Mouse (Mus musculus): ENCODE data around the gene Camk1d.
"Not testable (repeated sequence)": the region's sequence is repeated elsewhere in the genome, so short reads cannot be mapped to it uniquely, and the experiment has no call there.

Gene Camk1d

GRCm38 (mm10) chr2:5613651-5614307, 100.5 kb downstream of the Camk1d start:
- no peak for DNase-seq (ENCODE audit: low spot score)

- no peak for DNase-seq (ENCODE audit: low spot score)
These were observed 102.7 kb downstream of the Camk1d start for GRCm38 (mm10) chr2:5611601-5612000.

- DNase-seq (ENCODE audit: low spot score), result no peak
These were observed 103.8 kb downstream of the Camk1d start for GRCm38 (mm10) chr2:5610521-5610920.

GRCm38 (mm10) chr2:5607920-5608841, 106.1 kb downstream of the Camk1d start:
- DNase-seq (ENCODE audit: low spot score), result no peak

- no peak for DNase-seq (ENCODE audit: low spot score)
These were observed 108.5 kb downstream of the Camk1d start for GRCm38 (mm10) chr2:5605849-5606248.

- no peak for DNase-seq (ENCODE audit: low spot score)
These were observed 112.3 kb downstream of the Camk1d start for GRCm38 (mm10) chr2:5602044-5602443.

GRCm38 (mm10) chr2:5601243-5601642, 113.1 kb downstream of the Camk1d start:
- DNase-seq (ENCODE audit: low spot score), result not testable (repeated sequence)

GRCm38 (mm10) chr2:5600183-5600962, 113.9 kb downstream of the Camk1d start:
- no peak for DNase-seq (ENCODE audit: low spot score)

GRCm38 (mm10) chr2:5599713-5600112, 114.6 kb downstream of the Camk1d start:
- DNase-seq (ENCODE audit: low spot score), result no peak

GRCm38 (mm10) chr2:5598533-5598932, 115.8 kb downstream of the Camk1d start:
- DNase-seq (ENCODE audit: low spot score), result no peak

- DNase-seq (ENCODE audit: low spot score), result no peak
These were observed 117.4 kb downstream of the Camk1d start for GRCm38 (mm10) chr2:5596882-5597281.

GRCm38 (mm10) chr2:5595356-5596191, 118.7 kb downstream of the Camk1d start:
- no peak for DNase-seq (ENCODE audit: low spot score)

- no peak for DNase-seq (ENCODE audit: low spot score)
These were observed 121.7 kb downstream of the Camk1d start for GRCm38 (mm10) chr2:5592461-5593136.

- no peak for DNase-seq (ENCODE audit: low spot score)
These were observed 124.2 kb downstream of the Camk1d start for GRCm38 (mm10) chr2:5590074-5590473.

- no peak for DNase-seq (ENCODE audit: low spot score)
These were observed 125.2 kb downstream of the Camk1d start for GRCm38 (mm10) chr2:5589163-5589562.

GRCm38 (mm10) chr2:5588329-5588982, 125.9 kb downstream of the Camk1d start:
- DNase-seq (ENCODE audit: low spot score), result no peak

GRCm38 (mm10) chr2:5584318-5585027, 129.8 kb downstream of the Camk1d start:
- DNase-seq (ENCODE audit: low spot score), result no peak

- no peak for DNase-seq (ENCODE audit: low spot score)
These were observed 134.9 kb downstream of the Camk1d start for GRCm38 (mm10) chr2:5579391-5579790.

- DNase-seq (ENCODE audit: low spot score), result no peak
These were observed 136.8 kb downstream of the Camk1d start for GRCm38 (mm10) chr2:5577399-5578129.

All from urinary bladder, postnatal 10 days (tissue).